Mouse (Mus musculus): Measurements from ENCODE around the gene Eef2k. TPM values are rescaled to one million over a fixed set of nuclear protein-coding genes. Genes with fewer than 3 reads are reported as not detected.

Eef2k gene
- polyA plus RNA-seq, 1 experiment: 13.9 TPM

GRCm38 (mm10) chr7:120826408-120826807 is 16.2 kb upstream of the Eef2k start:
- H3K4me1 ChIP-seq (ENCODE audit: control insufficient read depth, insufficient read depth, low read length): peaks cover 2% of the 10 kb centered on the region
- no peak overlapping the region for H3K4me3 ChIP-seq (replicated peaks; ENCODE audit: extremely low read depth, low read depth, low read length)
- TF ChIP-seq CTCF (IDR thresholded peaks at IDR 0.05; ENCODE audit: insufficient read depth, low read length) (peak; percentile 56), POLR2A (IDR thresholded peaks at IDR 0.05; ENCODE audit: borderline replicate concordance, extremely low read depth, low read depth, low read length) (no peak)

GRCm38 (mm10) chr7:120830431-120831381 is 11.9 kb upstream of the Eef2k start:
- TF ChIP-seq POLR2A (IDR thresholded peaks at IDR 0.05; ENCODE audit: borderline replicate concordance, extremely low read depth, low read depth, low read length) (peak; percentile 66; the same call in 1 of the 2 replicates), CTCF (IDR thresholded peaks at IDR 0.05; ENCODE audit: insufficient read depth, low read length) (no peak)
- H3K4me1 ChIP-seq (ENCODE audit: control insufficient read depth, insufficient read depth, low read length): peaks cover 3% of the 10 kb centered on the region
- H3K4me3 ChIP-seq (replicated peaks; ENCODE audit: extremely low read depth, low read depth, low read length): peak overlapping the region; percentile 72
- DNase-seq: peak; percentile 80
- WGBS: under 1% methylated on average over 46 of the region's 46 CpGs

More at GRCm38 (mm10) chr7:120826408-120826807, 16.2 kb upstream of the Eef2k start:
- 18% methylated on average over 3 of the region's 3 CpGs for WGBS
- peak; percentile 31 for DNase-seq

GRCm38 (mm10) chr7:120834426-120834825 is 8.2 kb upstream of the Eef2k start:
- WGBS: 26% methylated on average over 6 of the region's 6 CpGs
- Histone ChIP-seq H3K4me1 (ENCODE audit: control insufficient read depth, insufficient read depth, low read length) (peaks cover 3% of the 10 kb centered on the region), H3K4me3 (replicated peaks; ENCODE audit: extremely low read depth, low read depth, low read length) (peak overlapping the region; percentile 19)
- TF ChIP-seq CTCF (IDR thresholded peaks at IDR 0.05; ENCODE audit: insufficient read depth, low read length) (no peak), POLR2A (IDR thresholded peaks at IDR 0.05; ENCODE audit: borderline replicate concordance, extremely low read depth, low read depth, low read length) (no peak)
- DNase-seq: no peak

GRCm38 (mm10) chr7:120834863-120835372 is 7.7 kb upstream of the Eef2k start:
- DNase-seq: peak; percentile 69

GRCm38 (mm10) chr7:120835449-120836359 is 6.9 kb upstream of the Eef2k start:
- TF ChIP-seq POLR2A (IDR thresholded peaks at IDR 0.05; ENCODE audit: borderline replicate concordance, extremely low read depth, low read depth, low read length) (peak; percentile 36; the same call in 1 of the 2 replicates), CTCF (IDR thresholded peaks at IDR 0.05; ENCODE audit: insufficient read depth, low read length) (peak; percentile 79)
- peak overlapping the region; percentile 72 for H3K4me3 ChIP-seq (replicated peaks; ENCODE audit: extremely low read depth, low read depth, low read length)
- H3K4me1 ChIP-seq (ENCODE audit: control insufficient read depth, insufficient read depth, low read length): peaks cover 3% of the 10 kb centered on the region
- DNase-seq: peak; percentile 99
- under 1% methylated on average over 41 of the region's 41 CpGs for WGBS

More at GRCm38 (mm10) chr7:120834863-120835372, 7.7 kb upstream of the Eef2k start:
- TF ChIP-seq POLR2A (IDR thresholded peaks at IDR 0.05; ENCODE audit: borderline replicate concordance, extremely low read depth, low read depth, low read length) (peak; percentile 38; the same call in 1 of the 2 replicates), CTCF (IDR thresholded peaks at IDR 0.05; ENCODE audit: insufficient read depth, low read length) (no peak)
- H3K4me1 ChIP-seq (ENCODE audit: control insufficient read depth, insufficient read depth, low read length): peaks cover 3% of the 10 kb centered on the region
- 3% methylated on average over 14 of the region's 14 CpGs for WGBS
- peak overlapping the region; percentile 72 for H3K4me3 ChIP-seq (replicated peaks; ENCODE audit: extremely low read depth, low read depth, low read length)

GRCm38 (mm10) chr7:120836361-120836760 is 6.3 kb upstream of the Eef2k start:
- TF ChIP-seq POLR2A (IDR thresholded peaks at IDR 0.05; ENCODE audit: borderline replicate concordance, extremely low read depth, low read depth, low read length): no peak
- TF ChIP-seq CTCF (IDR thresholded peaks at IDR 0.05; ENCODE audit: insufficient read depth, low read length): no peak
- Histone ChIP-seq H3K4me1 (ENCODE audit: control insufficient read depth, insufficient read depth, low read length) (peaks cover 2% of the 10 kb centered on the region), H3K4me3 (replicated peaks; ENCODE audit: extremely low read depth, low read depth, low read length) (peak overlapping the region; percentile 72)
- DNase-seq: no peak
- WGBS: 6% methylated on average over 12 of the region's 12 CpGs

GRCm38 (mm10) chr7:120838436-120839160 is 4.0 kb upstream of the Eef2k start:
- no peaks in the 10 kb centered on the region for H3K4me1 ChIP-seq (ENCODE audit: control insufficient read depth, insufficient read depth, low read length)
- TF ChIP-seq CTCF (IDR thresholded peaks at IDR 0.05; ENCODE audit: insufficient read depth, low read length) (no peak), POLR2A (IDR thresholded peaks at IDR 0.05; ENCODE audit: borderline replicate concordance, extremely low read depth, low read depth, low read length) (no peak)
- WGBS: 69% methylated on average over 5 of the region's 5 CpGs

GRCm38 (mm10) chr7:120839786-120840185 is 2.8 kb upstream of the Eef2k start:
- no peak overlapping the region for H3K4me3 ChIP-seq (replicated peaks; ENCODE audit: extremely low read depth, low read depth, low read length)
- 80% methylated on average over 2 of the region's 2 CpGs for WGBS
- TF ChIP-seq CTCF (IDR thresholded peaks at IDR 0.05; ENCODE audit: insufficient read depth, low read length): no peak
- no peak for TF ChIP-seq POLR2A (IDR thresholded peaks at IDR 0.05; ENCODE audit: borderline replicate concordance, extremely low read depth, low read depth, low read length)
- H3K4me1 ChIP-seq (ENCODE audit: control insufficient read depth, insufficient read depth, low read length): 0 out of 2 replicates have a peak, but pooled peaks cover 4% of the 10 kb centered on the region
- DNase-seq: no peak

More at GRCm38 (mm10) chr7:120838436-120839160, 4.0 kb upstream of the Eef2k start:
- DNase-seq: no peak
- H3K4me3 ChIP-seq (replicated peaks; ENCODE audit: extremely low read depth, low read depth, low read length): no peak overlapping the region
